In genomic region chr17:56849710-56850109, GRCm38 (mm10) we compare ENCODE assay signal across 46 mouse cellular contexts. TPM values are rescaled to one million over a fixed set of nuclear protein-coding genes. Genes with fewer than 3 reads are reported as not detected.
"Had no signal": no experiment of that assay in that cellular context is flagged by ENCODE, and none has a peak within 500 bp of the region (broad histone marks: within the 10 kb centered on the region; RNA-seq: fewer than 3 reads in every experiment).

No protein-coding gene starts in this region.

- H3K4me3 ChIP-seq: limb, embryonic 10.5 days; limb, embryonic 12.5 days; limb, embryonic 13.5 days; limb, embryonic 15.5 days; liver, embryonic 12.5 days; liver, embryonic 13.5 days; liver, embryonic 15.5 days; lung, embryonic 15.5 days; megakaryocyte, embryonic 14.5 days; midbrain, embryonic 10.5 days; midbrain, embryonic 12.5 days; midbrain, embryonic 13.5 days; myocyte; neural tube, embryonic 12.5 days had no signal

- H3K36me3 ChIP-seq: limb, embryonic 10.5 days; limb, embryonic 12.5 days; limb, embryonic 13.5 days; limb, embryonic 15.5 days; liver, embryonic 12.5 days; liver, embryonic 13.5 days; liver, embryonic 15.5 days; lung, embryonic 15.5 days; midbrain, embryonic 10.5 days; midbrain, embryonic 12.5 days; midbrain, embryonic 13.5 days; neural tube, embryonic 12.5 days had no signal

- H3K27ac ChIP-seq: limb, embryonic 10.5 days; limb, embryonic 12.5 days; limb, embryonic 13.5 days; limb, embryonic 15.5 days; liver, embryonic 12.5 days; liver, embryonic 13.5 days; liver, embryonic 14.5 days; liver, embryonic 15.5 days; lung, embryonic 15.5 days; macrophage; midbrain, embryonic 10.5 days; midbrain, embryonic 12.5 days; midbrain, embryonic 13.5 days; neural tube, embryonic 12.5 days had no signal

- H3K4me2 ChIP-seq: limb, embryonic 12.5 days; limb, embryonic 13.5 days; limb, embryonic 15.5 days; liver, embryonic 11.5 days; liver, embryonic 12.5 days; liver, embryonic 13.5 days; liver, embryonic 15.5 days; lung, embryonic 14.5 days; lung, embryonic 15.5 days; midbrain, embryonic 11.5 days; midbrain, embryonic 12.5 days; midbrain, embryonic 13.5 days; neural tube, embryonic 12.5 days had no signal

- ATAC-seq: liver, embryonic 12.5 days; liver, postnatal 0 days; lung, postnatal 0 days; midbrain, embryonic 13.5 days; midbrain, embryonic 16.5 days had no signal

- H3K9ac ChIP-seq: limb, embryonic 12.5 days; limb, embryonic 13.5 days; limb, embryonic 15.5 days; liver, embryonic 12.5 days; liver, embryonic 13.5 days; liver, embryonic 14.5 days; liver, embryonic 15.5 days; liver, postnatal 0 days; lung, embryonic 14.5 days; lung, embryonic 15.5 days; midbrain, embryonic 12.5 days; midbrain, embryonic 13.5 days; neural tube, embryonic 12.5 days had no signal

- DNase-seq: left cerebral cortex, postnatal 4 days; liver; liver, embryonic 13.5 days; liver, postnatal 0 days; lung, adult 18-20 months; lung, adult 2 months; lung, embryonic 14.5 days; lung, postnatal 10 days; lung, postnatal 14 days; lung, postnatal 36 days; lung, postnatal 4 days; midbrain, embryonic 14.5 days had no signal

- H3K4me1 ChIP-seq: limb, embryonic 10.5 days; limb, embryonic 12.5 days; limb, embryonic 13.5 days; limb, embryonic 15.5 days; liver, embryonic 12.5 days; liver, embryonic 13.5 days; liver, embryonic 15.5 days; lung, embryonic 15.5 days; midbrain, embryonic 10.5 days; midbrain, embryonic 12.5 days; midbrain, embryonic 13.5 days; neural tube, embryonic 12.5 days had no signal

- H3K9me3 ChIP-seq: limb, embryonic 10.5 days; limb, embryonic 12.5 days; limb, embryonic 13.5 days; limb, embryonic 15.5 days; liver, embryonic 12.5 days; liver, embryonic 13.5 days; liver, embryonic 15.5 days; lung, embryonic 15.5 days; megakaryocyte, embryonic 14.5 days; midbrain, embryonic 10.5 days; midbrain, embryonic 12.5 days; midbrain, embryonic 13.5 days; neural tube, embryonic 12.5 days had no signal

- H3K27me3 ChIP-seq: limb, embryonic 13.5 days; limb, embryonic 15.5 days; lung, embryonic 15.5 days; midbrain, embryonic 13.5 days; neural tube, embryonic 12.5 days had no signal

RNA-seq across cellular contexts. Expression of gene Acsbg2, which starts 24.5 kb away (rescaled TPM):
- total RNA-seq: left cerebral cortex, postnatal 10 days; left cerebral cortex, postnatal 14 days; left cerebral cortex, postnatal 25 days; left cerebral cortex, postnatal 36 days; left cerebral cortex, postnatal 4 days; liver, adult 2 months; megakaryocyte progenitor cell, adult 5-6 weeks; megakaryocyte, adult 5-6 weeks; megakaryocyte-erythroid progenitor cell, adult 5-6 weeks; monocyte, adult 5-6 weeks had no signal
- polyA plus RNA-seq: limb, embryonic 10.5 days; limb, embryonic 11.5 days; limb, embryonic 12.5 days; limb, embryonic 13.5 days; limb, embryonic 14.5 days; limb, embryonic 15.5 days; liver, adult 2 months; liver, embryonic 11.5 days; liver, embryonic 12.5 days; liver, embryonic 13.5 days; liver, embryonic 14.5 days; liver, embryonic 15.5 days; liver, embryonic 16.5 days; liver, postnatal 0 days; lung, adult 2 months; lung, embryonic 14.5 days; lung, embryonic 15.5 days; lung, embryonic 16.5 days; lung, postnatal 0 days; macrophage; midbrain, embryonic 10.5 days; midbrain, embryonic 11.5 days; midbrain, embryonic 12.5 days; midbrain, embryonic 13.5 days; midbrain, embryonic 14.5 days; midbrain, embryonic 16.5 days; midbrain, postnatal 0 days; myocyte; neural tube, embryonic 11.5 days; neural tube, embryonic 12.5 days had no signal

RNA-seq across cellular contexts. Expression of gene 1700061G19Rik, which starts 25.6 kb away (rescaled TPM):
- total RNA-seq: left cerebral cortex, postnatal 25 days; liver, adult 2 months; megakaryocyte-erythroid progenitor cell, adult 5-6 weeks; midbrain, postnatal 0 days; monocyte, adult 5-6 weeks had no signal
- polyA plus RNA-seq: macrophage had no signal
